Mouse (Mus musculus): ENCODE results near the gene St5.

GRCm38 (mm10) chr7:109536451-109536946 lies 166.9 kb downstream of the St5 start:
- TF ChIP-seq EP300 (IDR thresholded peaks at IDR 0.05; ENCODE audit: insufficient read depth, low read depth, low read length): no peak
- TF ChIP-seq POLR2A (IDR thresholded peaks at IDR 0.05; ENCODE audit: insufficient read depth, low read length): no peak

Measured in ES-Bruce4 (cell line).